Mouse (Mus musculus): ENCODE results near the gene Macrod2. TPM values are rescaled to one million over a fixed set of nuclear protein-coding genes. Genes with fewer than 3 reads are reported as not detected.
A peak's percentile ranks its signal among the peaks of the same experiment; 100 is the strongest.

Macrod2 gene
- polyA plus RNA-seq, 1 experiment from 2014 or later: 45.9 TPM

DNA sequence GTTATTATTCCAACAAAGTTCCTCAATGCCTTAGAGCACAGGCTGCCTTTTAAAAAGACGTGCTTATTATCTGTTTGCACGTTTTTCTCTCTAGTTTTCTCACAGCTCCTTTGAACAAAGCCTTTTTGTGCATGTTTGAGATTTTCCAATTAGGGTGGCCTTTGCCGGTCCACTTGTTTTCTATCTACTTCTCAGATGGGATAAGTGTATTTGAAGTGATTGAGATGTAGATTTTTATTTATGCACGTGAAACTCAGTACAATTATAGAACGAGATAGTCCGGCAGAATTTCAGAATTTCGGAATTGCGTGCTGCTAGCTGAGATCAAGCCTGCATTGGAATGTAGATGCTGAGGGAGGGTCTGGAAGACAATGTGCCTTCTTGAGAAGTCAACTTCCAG is 138.5 kb downstream of the Macrod2 start:
- Histone ChIP-seq H3K4me1 (ENCODE audit: control insufficient read depth, insufficient read depth, low read length) (no peaks in the 10 kb centered on the region), H3K36me3 (ENCODE audit: control insufficient read depth, insufficient read depth, low read length) (no peaks in the 10 kb centered on the region), H3K4me3 (ENCODE audit: low read depth, low read length) (no peak overlapping the region), H3K27me3 (ENCODE audit: control insufficient read depth, insufficient read depth, low read length) (no peaks in the 10 kb centered on the region), H3K9me3 (ENCODE audit: control insufficient read depth, low read length) (no peaks in the 10 kb centered on the region), H3K27ac (ENCODE audit: low read depth, low read length) (no peak overlapping the region), H3K4me2 (peak overlapping the region; percentile 0; the same call in 1 of the 2 replicates), H3K9ac (ENCODE audit: low read length) (no peak overlapping the region)
- ATAC-seq (ENCODE audit: low FRiP score) (no peak), DNase-seq (ENCODE audit: low spot score, missing footprints) (no peak)
- 26% methylated on average over 8 of the region's 8 CpGs for WGBS

DNA sequence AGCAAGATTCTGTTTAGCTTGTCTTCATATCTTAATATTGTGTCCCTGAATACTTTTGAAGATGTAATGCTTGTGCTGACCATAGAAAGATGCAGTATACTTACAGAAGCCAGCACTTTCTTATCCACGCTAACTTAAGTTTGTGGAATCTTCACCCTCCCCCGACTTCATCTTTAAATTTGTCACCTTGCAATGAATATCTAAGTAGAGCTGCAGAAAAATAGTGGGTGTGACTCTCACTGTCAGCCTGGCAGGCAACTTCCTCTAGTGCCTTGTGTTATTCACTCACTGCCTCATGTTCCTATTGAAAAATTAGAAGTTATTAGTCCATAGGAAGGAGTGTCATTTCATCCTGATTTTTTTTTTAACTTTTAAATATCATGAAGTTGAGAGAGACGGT is 139.5 kb downstream of the Macrod2 start:
- H3K4me2 ChIP-seq: no peak overlapping the region
- 94% methylated on average over 3 of the region's 3 CpGs for WGBS
- ATAC-seq (ENCODE audit: low FRiP score) (no peak), DNase-seq (ENCODE audit: low spot score, missing footprints) (no peak)
- H3K27me3 ChIP-seq (ENCODE audit: control insufficient read depth, insufficient read depth, low read length): no peaks in the 10 kb centered on the region
- no peak overlapping the region for H3K4me3 ChIP-seq (ENCODE audit: low read depth, low read length)
- H3K4me1 ChIP-seq (ENCODE audit: control insufficient read depth, insufficient read depth, low read length): no peaks in the 10 kb centered on the region
- no peak overlapping the region for H3K9ac ChIP-seq (ENCODE audit: low read length)
- H3K36me3 ChIP-seq (ENCODE audit: control insufficient read depth, insufficient read depth, low read length): no peaks in the 10 kb centered on the region
- no peak overlapping the region for H3K27ac ChIP-seq (ENCODE audit: low read depth, low read length)
- H3K9me3 ChIP-seq (ENCODE audit: control insufficient read depth, low read length): no peaks in the 10 kb centered on the region

DNA sequence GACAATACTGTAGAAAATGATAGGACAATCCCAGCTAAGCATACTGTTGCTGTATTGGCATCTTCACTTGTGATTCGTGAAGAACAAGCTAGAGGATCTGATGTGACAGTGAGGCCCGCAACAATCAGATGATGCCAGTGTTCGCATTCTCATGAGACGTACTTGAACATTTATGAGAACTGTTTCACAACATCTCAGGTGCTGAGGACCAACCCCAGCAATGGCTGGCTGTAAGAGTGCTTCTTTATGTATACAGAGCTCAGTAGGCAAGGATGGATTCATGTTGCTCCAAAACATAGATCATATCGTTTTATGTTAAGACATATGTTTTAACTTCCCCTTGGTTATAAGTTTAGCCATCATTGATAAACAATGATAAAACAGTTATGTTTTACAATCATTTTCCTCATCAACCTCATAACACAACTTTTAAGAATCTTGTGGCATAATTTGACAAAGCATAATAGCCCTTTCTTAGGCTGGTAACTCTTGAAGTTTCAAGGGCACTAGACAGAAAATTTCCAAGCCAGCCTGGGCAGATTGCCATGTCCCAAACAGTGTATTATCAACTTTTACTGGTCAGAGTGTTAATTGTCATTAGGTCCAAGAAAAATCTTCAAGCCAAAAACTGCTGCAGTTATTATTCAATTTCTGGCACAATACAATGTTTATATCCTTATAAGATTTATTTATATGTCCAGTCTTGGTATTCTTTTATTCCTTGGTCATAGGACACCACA is 140.9 kb downstream of the Macrod2 start:
- no peak overlapping the region for H3K4me3 ChIP-seq (ENCODE audit: low read depth, low read length)
- H3K9me3 ChIP-seq (ENCODE audit: control insufficient read depth, low read length): no peaks in the 10 kb centered on the region
- H3K4me1 ChIP-seq (ENCODE audit: control insufficient read depth, insufficient read depth, low read length): no peaks in the 10 kb centered on the region
- no peaks in the 10 kb centered on the region for H3K36me3 ChIP-seq (ENCODE audit: control insufficient read depth, insufficient read depth, low read length)
- no peak overlapping the region for H3K27ac ChIP-seq (ENCODE audit: low read depth, low read length)
- H3K9ac ChIP-seq (ENCODE audit: low read length): no peak overlapping the region
- ATAC-seq (ENCODE audit: low FRiP score) (no peak), DNase-seq (ENCODE audit: low spot score, missing footprints) (no peak)
- WGBS: 94% methylated on average over 5 of the region's 5 CpGs
- no peaks in the 10 kb centered on the region for H3K27me3 ChIP-seq (ENCODE audit: control insufficient read depth, insufficient read depth, low read length)
- no peak overlapping the region for H3K4me2 ChIP-seq

DNA sequence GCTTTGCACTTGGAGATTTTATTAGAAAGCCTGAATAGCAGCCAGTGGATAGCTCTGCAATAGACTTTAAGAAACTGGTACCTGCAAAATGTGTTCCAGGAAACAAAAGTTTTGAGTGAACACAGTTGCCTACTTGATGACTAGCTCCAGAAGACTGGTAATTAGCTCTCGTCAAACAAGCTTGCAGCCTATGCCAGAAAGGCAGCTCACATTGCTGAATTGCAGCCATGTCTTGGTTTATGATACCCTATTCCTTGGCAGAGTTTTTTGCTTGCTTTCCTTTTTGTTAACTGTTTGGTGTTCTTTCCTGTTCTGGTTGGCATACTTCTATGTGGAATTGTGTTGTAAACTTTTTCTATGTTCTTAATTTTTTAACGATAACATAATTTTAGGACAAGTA is 154.2 kb downstream of the Macrod2 start:
- H3K36me3 ChIP-seq (ENCODE audit: control insufficient read depth, insufficient read depth, low read length): no peaks in the 10 kb centered on the region
- no peak overlapping the region for H3K4me3 ChIP-seq (ENCODE audit: low read depth, low read length)
- no peak overlapping the region for H3K27ac ChIP-seq (ENCODE audit: low read depth, low read length)
- no peak overlapping the region for H3K9ac ChIP-seq (ENCODE audit: low read length)
- WGBS: 97% methylated on average over 2 of the region's 2 CpGs
- no peaks in the 10 kb centered on the region for H3K9me3 ChIP-seq (ENCODE audit: control insufficient read depth, low read length)
- H3K4me2 ChIP-seq: no peak overlapping the region
- ATAC-seq (ENCODE audit: low FRiP score) (no peak), DNase-seq (ENCODE audit: low spot score, missing footprints) (no peak)
- H3K4me1 ChIP-seq (ENCODE audit: control insufficient read depth, insufficient read depth, low read length): no peaks in the 10 kb centered on the region
- H3K27me3 ChIP-seq (ENCODE audit: control insufficient read depth, insufficient read depth, low read length): no peaks in the 10 kb centered on the region

DNA sequence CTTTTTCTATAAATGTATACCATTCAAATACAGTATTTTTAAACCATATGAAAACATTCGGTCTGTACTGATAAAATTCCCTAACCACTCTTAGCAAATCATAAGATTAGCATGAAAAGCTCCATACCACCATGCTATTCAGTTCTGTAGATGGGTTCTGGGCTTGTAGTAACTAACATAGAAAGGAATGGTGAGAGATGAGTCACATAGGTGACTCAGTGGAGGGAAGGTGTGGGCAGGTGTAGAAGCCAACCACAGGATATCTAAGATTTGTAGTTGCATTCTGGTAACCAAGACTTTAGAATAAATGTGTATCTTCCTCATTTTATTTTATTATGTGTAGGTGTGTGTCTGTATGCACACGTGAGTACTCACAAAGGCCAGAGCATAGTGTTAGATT is 166.3 kb downstream of the Macrod2 start:
- no peaks in the 10 kb centered on the region for H3K36me3 ChIP-seq (ENCODE audit: control insufficient read depth, insufficient read depth, low read length)
- whole genome bisulfite sequencing: 88% methylated on average over 2 of the region's 2 CpGs
- H3K4me2 ChIP-seq: no peak overlapping the region
- no peak overlapping the region for H3K4me3 ChIP-seq (ENCODE audit: low read depth, low read length)
- ATAC-seq (ENCODE audit: low FRiP score): no peak
- no peaks in the 10 kb centered on the region for H3K27me3 ChIP-seq (ENCODE audit: control insufficient read depth, insufficient read depth, low read length)
- no peak overlapping the region for H3K27ac ChIP-seq (ENCODE audit: low read depth, low read length)
- H3K9me3 ChIP-seq (ENCODE audit: control insufficient read depth, low read length): no peaks in the 10 kb centered on the region
- H3K4me1 ChIP-seq (ENCODE audit: control insufficient read depth, insufficient read depth, low read length): no peaks in the 10 kb centered on the region
- no peak for DNase-seq (ENCODE audit: low spot score, missing footprints)
- H3K9ac ChIP-seq (ENCODE audit: low read length): no peak overlapping the region

DNA sequence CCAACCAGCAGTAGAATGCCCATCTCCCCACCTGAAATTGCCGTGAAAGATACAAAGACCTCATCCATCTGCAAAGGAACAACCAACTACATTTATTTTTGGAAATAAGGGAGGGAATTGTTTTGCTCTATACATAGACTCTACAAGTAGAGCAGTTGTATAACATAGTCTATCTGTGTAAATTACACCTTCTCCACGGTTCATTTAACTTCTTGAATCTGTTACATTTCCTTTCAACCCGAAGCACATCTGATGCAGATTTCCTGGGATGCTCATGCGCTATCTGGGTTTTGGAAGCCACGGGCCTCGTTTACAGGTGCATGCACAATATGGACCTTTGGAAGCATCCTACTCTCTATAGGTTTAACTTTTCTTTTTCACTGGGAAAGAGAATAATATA is 175.8 kb downstream of the Macrod2 start:
- WGBS: 91% methylated on average over 6 of the region's 6 CpGs
- ATAC-seq (ENCODE audit: low FRiP score) (no peak), DNase-seq (ENCODE audit: low spot score, missing footprints) (no peak)
- no peaks in the 10 kb centered on the region for H3K4me1 ChIP-seq (ENCODE audit: control insufficient read depth, insufficient read depth, low read length)
- no peak overlapping the region for H3K4me2 ChIP-seq
- H3K9me3 ChIP-seq (ENCODE audit: control insufficient read depth, low read length): no peaks in the 10 kb centered on the region
- H3K36me3 ChIP-seq (ENCODE audit: control insufficient read depth, insufficient read depth, low read length): no peaks in the 10 kb centered on the region
- no peak overlapping the region for H3K27ac ChIP-seq (ENCODE audit: low read depth, low read length)
- no peak overlapping the region for H3K9ac ChIP-seq (ENCODE audit: low read length)
- no peak overlapping the region for H3K4me3 ChIP-seq (ENCODE audit: low read depth, low read length)
- no peaks in the 10 kb centered on the region for H3K27me3 ChIP-seq (ENCODE audit: control insufficient read depth, insufficient read depth, low read length)

DNA sequence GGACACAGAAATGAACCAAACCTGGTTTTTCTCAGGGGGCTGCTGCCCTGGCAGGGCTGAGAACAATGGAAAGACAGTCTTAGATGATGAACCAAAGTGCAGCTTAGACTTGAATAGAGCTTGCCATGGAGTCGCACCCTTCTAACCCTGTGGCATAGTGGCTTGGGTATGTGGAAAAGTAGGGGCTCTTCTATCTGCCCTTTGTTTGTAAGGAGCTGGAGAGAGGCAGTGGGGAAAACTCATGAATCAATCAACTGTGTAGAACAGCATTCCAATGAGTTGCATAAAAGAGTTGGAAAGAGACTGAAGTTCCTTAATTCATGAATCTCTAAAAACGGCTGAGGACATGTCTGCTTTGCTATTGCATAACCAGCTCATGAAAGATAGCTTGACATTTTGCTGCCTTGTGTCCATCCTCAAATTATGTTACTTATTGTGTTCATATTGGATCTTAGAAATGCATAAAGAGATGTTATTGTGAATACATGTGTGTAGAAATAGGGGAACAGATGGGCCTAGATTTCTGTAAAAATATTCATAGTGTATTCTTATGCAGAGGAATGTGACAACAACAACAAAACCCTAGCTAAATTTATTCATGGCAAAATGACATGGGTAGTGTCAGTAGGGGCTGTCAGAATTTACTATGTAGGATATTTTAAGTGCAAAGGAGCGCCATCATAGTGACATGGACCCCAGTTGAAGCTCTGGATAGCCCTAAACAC is 197.6 kb downstream of the Macrod2 start:
- no peaks in the 10 kb centered on the region for H3K27me3 ChIP-seq (ENCODE audit: control insufficient read depth, insufficient read depth, low read length)
- no peaks in the 10 kb centered on the region for H3K9me3 ChIP-seq (ENCODE audit: control insufficient read depth, low read length)
- no peak overlapping the region for H3K4me2 ChIP-seq
- H3K4me1 ChIP-seq (ENCODE audit: control insufficient read depth, insufficient read depth, low read length): no peaks in the 10 kb centered on the region
- WGBS: 63% methylated on average over 3 of the region's 3 CpGs
- no peak overlapping the region for H3K4me3 ChIP-seq (ENCODE audit: low read depth, low read length)
- H3K9ac ChIP-seq (ENCODE audit: low read length): no peak overlapping the region
- H3K36me3 ChIP-seq (ENCODE audit: control insufficient read depth, insufficient read depth, low read length): no peaks in the 10 kb centered on the region
- H3K27ac ChIP-seq (ENCODE audit: low read depth, low read length): no peak overlapping the region
- DNase-seq (ENCODE audit: low spot score, missing footprints) (peak; percentile 81), ATAC-seq (ENCODE audit: low FRiP score) (peak; percentile 54; the same call in 1 of the 2 replicates)

DNA sequence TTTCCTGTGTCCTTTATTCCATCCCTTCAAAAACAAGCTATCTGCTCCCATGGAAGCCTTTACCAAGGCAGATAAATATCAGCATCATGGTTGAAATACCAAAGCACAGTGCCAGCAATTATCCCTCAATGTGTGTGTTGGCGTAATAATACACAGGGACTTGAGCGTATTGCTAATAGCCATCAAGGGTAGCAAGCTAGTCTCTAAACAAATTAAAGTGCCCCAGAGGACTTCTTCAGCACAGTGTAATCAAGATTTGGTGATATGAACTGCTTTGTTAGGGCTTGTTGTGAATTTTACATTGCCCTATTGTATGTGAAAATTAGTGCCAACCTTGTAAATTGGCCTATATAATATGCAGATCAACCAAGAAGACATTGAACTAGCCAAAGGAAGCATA is 201.8 kb downstream of the Macrod2 start:
- Histone ChIP-seq H3K27me3 (ENCODE audit: control insufficient read depth, insufficient read depth, low read length) (no peaks in the 10 kb centered on the region), H3K36me3 (ENCODE audit: control insufficient read depth, insufficient read depth, low read length) (no peaks in the 10 kb centered on the region), H3K4me3 (ENCODE audit: low read depth, low read length) (no peak overlapping the region), H3K4me2 (no peak overlapping the region), H3K27ac (ENCODE audit: low read depth, low read length) (no peak overlapping the region), H3K4me1 (ENCODE audit: control insufficient read depth, insufficient read depth, low read length) (no peaks in the 10 kb centered on the region), H3K9me3 (ENCODE audit: control insufficient read depth, low read length) (no peaks in the 10 kb centered on the region), H3K9ac (ENCODE audit: low read length) (no peak overlapping the region)
- no peak for ATAC-seq (ENCODE audit: low FRiP score)
- no peak for DNase-seq (ENCODE audit: low spot score, missing footprints)
- 90% methylated on average over 2 of the region's 2 CpGs for WGBS

DNA sequence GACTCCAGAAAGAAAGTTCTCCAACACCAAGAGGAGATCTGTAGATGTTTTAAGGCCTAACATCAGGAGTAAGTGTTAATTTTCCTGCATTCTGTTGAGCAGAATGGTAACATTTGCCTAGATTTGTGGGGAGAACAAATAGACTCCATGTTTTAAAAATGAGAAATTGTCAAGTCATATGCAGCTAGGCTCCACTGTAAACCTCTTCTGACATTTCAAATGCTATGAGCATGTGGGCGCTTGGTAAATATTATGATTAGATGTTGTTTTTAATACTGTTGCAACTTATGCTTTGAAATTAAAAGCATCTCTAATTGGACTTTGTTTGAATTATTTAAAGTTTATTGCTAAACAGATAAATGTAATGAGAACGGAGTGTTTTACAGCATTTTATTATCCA is 220.3 kb downstream of the Macrod2 start:
- Histone ChIP-seq H3K9me3 (ENCODE audit: control insufficient read depth, low read length) (no peaks in the 10 kb centered on the region), H3K27me3 (ENCODE audit: control insufficient read depth, insufficient read depth, low read length) (no peaks in the 10 kb centered on the region), H3K9ac (ENCODE audit: low read length) (no peak overlapping the region), H3K4me2 (no peak overlapping the region), H3K4me1 (ENCODE audit: control insufficient read depth, insufficient read depth, low read length) (peaks cover 2% of the 10 kb centered on the region; the same call in 1 of the 2 replicates), H3K36me3 (ENCODE audit: control insufficient read depth, insufficient read depth, low read length) (no peaks in the 10 kb centered on the region), H3K27ac (ENCODE audit: low read depth, low read length) (no peak overlapping the region), H3K4me3 (ENCODE audit: low read depth, low read length) (no peak overlapping the region)
- ATAC-seq (ENCODE audit: low FRiP score) (no peak), DNase-seq (ENCODE audit: low spot score, missing footprints) (no peak)
- WGBS: 89% methylated on average over 2 of the region's 2 CpGs
